Mouse (Mus musculus) adrenal gland, postnatal 25 days (tissue): ENCODE results near the gene Sdhaf2. TPM values are rescaled to one million over a fixed set of nuclear protein-coding genes. Genes with fewer than 3 reads are reported as not detected.
A peak's percentile ranks its signal among the peaks of the same experiment; 100 is the strongest.

Source experiments
- DNase-seq: peaks from one replicate; pipeline ENCODE4 v3.0.0; 2021; ENCODE audit warnings: mixed read lengths
- total RNA-seq: library from RNA; stranded (reverse); gene quantifications from 2 replicates; pipeline ENCODE4 v1.2.3, GENCODE M21; 2021

Sdhaf2 gene
- total RNA-seq, 1 experiment from 2014 or later, result 63.5 TPM

- DNase-seq, result no peak
These were observed 28.3 kb downstream of the Sdhaf2 start for GRCm38 (mm10) chr19:10497512-10498160.

GRCm38 (mm10) chr19:10496976-10497375 lies 29.0 kb downstream of the Sdhaf2 start:
- DNase-seq, result no peak

GRCm38 (mm10) chr19:10495670-10496069 lies 30.3 kb downstream of the Sdhaf2 start:
- DNase-seq, result peak; percentile 31

DNA sequence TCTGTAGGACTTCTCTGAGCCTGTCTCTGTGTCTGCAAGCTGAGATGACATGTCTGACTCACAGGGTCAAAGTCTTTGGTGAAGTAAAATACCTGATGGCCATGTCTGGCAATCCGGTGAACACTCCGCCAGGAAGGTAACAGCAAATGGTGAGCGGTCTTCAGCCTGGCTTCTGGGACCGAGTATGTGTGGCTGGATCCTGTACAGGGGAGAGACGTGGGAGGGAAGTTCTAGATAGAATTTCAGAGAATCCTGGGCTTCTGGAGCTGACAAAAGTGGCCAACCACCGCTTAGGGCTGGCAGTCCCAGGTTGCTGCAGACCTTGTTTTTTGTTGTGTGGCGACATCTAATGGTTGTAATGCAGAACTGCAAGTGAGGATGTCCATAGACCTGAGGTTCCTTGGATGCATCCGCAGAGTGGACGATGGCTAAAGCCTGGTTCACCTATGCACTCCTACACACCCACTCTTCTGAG lies 39.6 kb downstream of the Sdhaf2 start:
- no peak for DNase-seq

GRCm38 (mm10) chr19:10482703-10483102 lies 43.2 kb downstream of the Sdhaf2 start, which contains the start of gene Ppp1r32:
Gene Ppp1r32, minus strand, starts transcription at chr19:10482928.
- DNase-seq, result no peak

DNA sequence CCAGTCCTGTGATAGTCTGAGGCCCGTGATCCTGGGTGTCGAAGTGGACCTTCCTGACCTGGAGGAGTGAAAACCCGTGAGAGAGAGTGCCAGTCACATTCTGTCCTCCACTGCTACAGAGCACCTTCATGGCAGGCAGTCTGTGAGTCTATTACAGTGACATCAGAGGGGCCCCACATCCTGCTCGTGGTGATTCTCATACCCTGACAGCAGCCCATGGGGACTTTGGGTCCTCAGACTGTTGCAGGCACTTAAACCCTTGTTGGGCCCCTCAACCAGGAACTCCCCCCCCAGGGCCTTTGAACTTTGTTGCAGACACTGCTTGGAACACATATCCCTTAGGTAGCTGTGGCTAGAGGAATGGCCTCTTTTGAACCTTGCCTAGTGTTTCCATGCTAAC lies 46.4 kb downstream of the Sdhaf2 start:
- DNase-seq, result no peak

GRCm38 (mm10) chr19:10473779-10474178 lies 52.2 kb downstream of the Sdhaf2 start:
- DNase-seq, result no peak

DNA sequence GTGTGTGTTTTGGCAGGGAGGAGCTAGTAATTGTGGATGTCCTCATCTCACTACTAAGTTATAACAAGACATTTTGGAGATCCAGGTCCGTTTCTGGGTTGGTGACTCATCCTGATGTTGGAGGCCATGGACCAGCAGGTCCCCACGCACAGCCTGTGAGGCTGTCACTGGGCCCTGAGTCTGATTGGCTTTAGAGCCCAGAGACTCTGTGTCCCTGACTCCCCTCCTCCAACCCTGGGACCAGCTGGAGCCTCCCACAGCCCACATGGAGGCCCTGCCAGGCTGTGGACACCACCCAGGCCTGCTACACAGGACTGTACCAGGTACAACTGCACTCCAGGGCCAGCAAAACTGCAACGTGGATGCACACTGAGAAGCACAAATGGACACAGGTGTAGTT lies 53.0 kb downstream of the Sdhaf2 start:
- DNase-seq, result no peak

- no peak for DNase-seq
These were observed 56.7 kb downstream of the Sdhaf2 start for GRCm38 (mm10) chr19:10469171-10469658.

DNA sequence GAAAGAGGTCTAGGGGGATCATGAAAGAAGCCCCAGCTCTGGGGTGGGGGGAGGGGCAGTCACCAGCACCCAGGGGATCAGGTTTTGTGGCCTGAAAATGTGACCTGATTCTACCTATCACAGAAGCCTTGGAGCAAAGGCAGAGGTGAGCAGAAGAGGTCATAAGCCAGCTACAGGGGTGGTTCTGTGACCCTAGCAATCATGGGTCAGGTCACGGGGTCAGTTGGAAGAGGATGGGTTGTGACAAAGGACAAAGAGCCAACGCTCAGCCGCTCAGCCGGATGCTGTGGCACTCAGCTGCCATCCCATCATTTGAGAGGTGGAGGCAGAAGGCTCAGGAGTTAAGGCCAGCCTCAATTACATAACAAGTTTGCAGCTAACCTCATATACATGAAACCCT lies 61.5 kb downstream of the Sdhaf2 start:
- DNase-seq, result no peak

DNA sequence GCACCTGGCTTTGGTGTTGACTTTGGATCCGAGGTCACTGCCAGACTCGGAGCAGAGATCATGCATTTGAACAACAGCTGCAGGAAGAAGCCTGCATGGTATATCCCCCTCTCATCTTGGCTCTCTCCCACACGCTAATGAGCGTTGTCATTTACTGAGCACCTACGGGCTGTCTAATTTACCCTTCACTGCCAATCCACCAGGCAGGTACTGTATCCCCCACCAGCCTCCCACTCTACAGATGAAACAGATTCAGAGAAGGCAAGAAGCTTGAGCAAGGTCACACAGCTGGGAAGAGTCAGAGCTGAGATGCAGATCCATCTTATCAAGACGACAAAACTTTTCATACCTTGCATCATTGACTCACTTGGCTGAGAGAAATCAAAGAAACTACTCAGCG lies 64.4 kb downstream of the Sdhaf2 start:
- no peak for DNase-seq

DNA sequence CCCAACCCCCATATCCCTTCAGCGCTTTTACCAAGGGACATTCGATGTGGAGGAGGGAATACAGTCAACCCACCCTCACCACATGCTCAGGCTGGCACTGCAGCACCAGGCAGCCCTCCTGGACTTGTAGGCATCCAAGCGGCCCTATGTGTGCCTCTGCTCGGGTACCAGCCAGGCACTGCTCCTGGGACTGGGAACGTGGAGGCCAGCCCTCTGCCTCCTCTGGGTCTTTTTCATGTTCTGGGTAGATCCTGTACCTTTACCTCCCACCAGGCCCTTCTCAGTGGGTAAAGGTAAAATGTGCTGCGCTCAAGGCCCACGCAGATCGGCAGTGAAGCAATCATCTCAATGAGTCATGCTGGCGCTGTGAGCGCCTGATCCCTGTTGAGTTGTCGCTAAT lies 66.0 kb downstream of the Sdhaf2 start:
- no peak for DNase-seq

GRCm38 (mm10) chr19:10458096-10458495 lies 67.8 kb downstream of the Sdhaf2 start:
- peak; percentile 35 for DNase-seq

GRCm38 (mm10) chr19:10457484-10457800 lies 68.5 kb downstream of the Sdhaf2 start:
- DNase-seq, result peak; percentile 78

DNA sequence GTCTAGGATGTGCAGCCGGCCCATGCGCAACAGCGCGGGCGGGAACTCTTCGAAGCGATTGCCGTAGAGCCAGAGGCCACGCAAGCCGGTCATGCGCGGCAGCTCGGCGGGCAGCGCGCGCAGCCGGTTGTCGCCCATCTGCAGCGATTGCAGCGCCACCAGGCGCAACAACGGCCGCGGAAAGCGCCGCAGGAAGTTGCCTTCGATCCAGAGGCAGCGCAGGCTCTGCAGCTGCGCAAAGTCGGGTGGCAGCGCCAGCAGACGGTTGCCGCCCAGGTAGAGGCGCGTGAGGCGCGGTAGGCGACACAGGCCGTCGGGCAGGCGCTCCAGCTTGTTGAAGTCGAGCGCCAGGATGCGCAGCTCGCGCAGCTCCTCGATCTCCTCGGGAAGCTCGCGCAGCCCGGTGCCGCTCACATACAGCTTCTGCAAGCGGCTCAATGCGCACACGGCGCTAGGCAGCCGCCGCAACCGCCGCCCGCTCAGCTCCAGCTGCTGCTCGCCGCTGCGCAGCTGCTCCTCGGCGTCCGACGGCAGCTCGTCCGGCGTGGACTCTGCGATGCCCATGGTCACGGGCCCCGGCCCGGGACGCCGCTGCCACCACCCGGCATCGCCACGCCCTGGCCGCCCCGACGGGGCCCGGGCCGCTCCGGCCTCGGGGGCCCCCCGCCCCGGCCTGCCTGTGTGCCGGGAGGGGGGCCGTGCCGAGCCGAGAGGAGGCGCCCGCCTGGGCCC lies 69.0 kb downstream of the Sdhaf2 start, which contains the start of gene Lrrc10b:
Lrrc10b (minus strand) TSS at position 722 of the 732 bp plus-strand sequence.
- peak; percentile 60 for DNase-seq

- DNase-seq, result no peak
These were observed 70.5 kb downstream of the Sdhaf2 start for GRCm38 (mm10) chr19:10455437-10455806.

- DNase-seq, result no peak
These were observed 71.1 kb downstream of the Sdhaf2 start for GRCm38 (mm10) chr19:10454718-10455436.

Other genes with a start within 250 kb of the Sdhaf2 start
- gene Dagla, start 221.3 kb downstream of the Sdhaf2 start, total RNA-seq, result 5.5 and 7.3 TPM in 2 replicates
- gene Syt7, start 137.1 kb downstream of the Sdhaf2 start, total RNA-seq, result 21.6 and 27.9 TPM in 2 replicates
- gene Lrrc10b, start 68.7 kb downstream of the Sdhaf2 start, total RNA-seq, result 2.2 and 2.5 TPM in 2 replicates
- 0.88 TPM in 1 of 2 replicates, not detected in the other for gene Ppp1r32, start 43.2 kb downstream of the Sdhaf2 start, total RNA-seq
- 59.8 and 70.4 TPM in 2 replicates for gene Cpsf7, start 876 bp downstream of the Sdhaf2 start, total RNA-seq
- 16.2 and 20.6 TPM in 2 replicates for gene Tmem216, start 30.1 kb upstream of the Sdhaf2 start, total RNA-seq
- 18.4 and 25.3 TPM in 2 replicates for gene Cyb561a3, start 51.0 kb upstream of the Sdhaf2 start, total RNA-seq
- gene Tmem138, start 51.2 kb upstream of the Sdhaf2 start, total RNA-seq, result 8.4 and 13.2 TPM in 2 replicates
- gene Ddb1, start 79.2 kb upstream of the Sdhaf2 start, total RNA-seq, result 305 and 314 TPM in 2 replicates
- gene Tkfc, start 79.5 kb upstream of the Sdhaf2 start, total RNA-seq, result 18.0 and 21.7 TPM in 2 replicates
- gene Vwce, start 108.1 kb upstream of the Sdhaf2 start, total RNA-seq, result 0.43 and 1.4 TPM in 2 replicates
- gene Pga5, start 151.9 kb upstream of the Sdhaf2 start, total RNA-seq, result not detected in 2 replicates
- gene Vps37c, start 162.6 kb upstream of the Sdhaf2 start, total RNA-seq, result 32.4 and 33.6 TPM in 2 replicates
- gene Cd5, start 212.9 kb upstream of the Sdhaf2 start, total RNA-seq, result 0.12 TPM in 1 of 2 replicates, not detected in the other